Mouse (Mus musculus): Measurements from ENCODE around the gene Wdr13.
"Not testable (repeated sequence)": the region's sequence is repeated elsewhere in the genome, so short reads cannot be mapped to it uniquely, and the experiment has no call there.

Wdr13 gene

DNA sequence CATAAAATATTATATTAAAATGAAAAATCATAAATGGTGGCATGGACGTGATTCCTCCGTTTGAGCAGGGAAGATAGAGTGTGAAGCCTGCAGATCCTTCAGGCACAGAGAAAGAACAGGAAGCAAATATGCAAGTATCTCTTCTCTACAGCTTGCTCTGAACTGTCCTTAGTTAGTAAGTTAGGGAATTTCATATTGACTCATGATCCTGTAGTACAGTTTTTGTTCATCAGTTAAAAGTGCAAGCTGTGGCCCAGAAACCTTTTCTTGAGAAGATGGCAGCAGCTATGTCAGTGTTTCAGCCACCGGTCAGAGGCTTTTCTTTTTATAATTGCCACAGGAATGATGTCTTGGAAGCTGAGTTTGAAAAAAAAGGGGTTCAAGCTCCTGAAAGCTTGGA is 27.7 kb downstream of the Wdr13 start:
- in situ Hi-C loops (cut with MboI, MseI): no loop called here

DNA sequence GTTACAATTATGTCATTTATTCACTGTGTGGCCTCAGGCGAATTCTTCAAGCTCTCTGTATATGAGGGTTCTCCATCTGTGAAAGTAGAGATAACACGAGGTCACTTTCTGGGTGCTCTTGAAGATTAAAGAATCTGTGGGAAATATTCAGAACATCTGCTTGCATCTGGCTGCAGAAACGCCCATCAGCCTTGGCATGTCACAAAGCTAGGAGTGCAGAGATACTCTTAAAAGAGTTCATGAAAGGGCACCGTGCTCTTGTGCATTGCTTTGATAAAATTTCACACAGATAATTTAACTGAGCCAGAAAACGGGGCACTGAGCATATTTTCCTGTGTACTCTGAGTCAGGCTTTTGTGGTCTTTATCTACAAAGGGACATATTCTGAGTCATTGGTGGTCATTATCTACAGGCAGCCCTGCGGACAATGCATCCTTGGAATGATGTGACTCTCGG is 30.5 kb downstream of the Wdr13 start:
- in situ Hi-C loops (cut with MboI, MseI): no loop called here

DNA sequence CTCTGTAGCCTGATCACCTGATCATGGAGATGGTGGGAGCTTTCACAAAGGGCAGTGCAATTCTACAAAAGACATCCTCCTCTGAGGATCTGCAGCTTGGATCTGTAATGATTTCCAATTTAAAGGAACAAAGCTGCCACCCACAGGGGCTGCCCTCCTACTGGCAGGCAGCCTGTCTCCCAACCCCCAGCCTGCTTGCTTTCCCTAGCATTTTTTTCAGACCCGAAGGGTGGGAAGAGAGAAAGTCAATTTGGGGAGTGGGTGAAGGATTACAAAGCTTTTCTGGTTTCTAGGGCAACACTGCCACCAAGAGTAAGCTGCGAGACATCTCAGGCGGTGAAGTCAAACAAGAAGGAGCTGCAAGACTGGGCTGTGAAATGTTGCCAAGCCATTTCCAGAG is 31.7 kb downstream of the Wdr13 start:
- in situ Hi-C loops (cut with MboI, MseI): no loop called here

DNA sequence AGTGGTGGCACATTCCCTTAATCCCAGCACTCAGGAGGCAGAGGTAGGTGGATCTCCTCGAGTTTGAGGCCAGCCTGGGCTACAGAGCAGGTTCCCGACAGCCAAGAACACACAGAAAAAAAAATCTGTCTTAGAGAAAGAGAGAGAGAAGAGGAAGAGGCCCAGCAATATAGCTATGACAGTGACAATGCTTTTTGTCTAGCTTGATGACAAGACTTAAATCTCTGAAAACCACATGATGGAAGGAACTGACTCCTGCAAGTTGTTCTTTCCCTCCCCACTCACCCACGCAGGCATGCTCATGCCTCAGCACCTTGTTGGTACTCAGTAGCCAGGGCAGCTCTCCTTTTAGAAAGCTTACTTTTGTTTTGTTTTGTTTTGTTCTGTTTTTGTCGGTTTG is 33.3 kb downstream of the Wdr13 start:
- in situ Hi-C loops (cut with MboI, MseI): no loop called here

DNA sequence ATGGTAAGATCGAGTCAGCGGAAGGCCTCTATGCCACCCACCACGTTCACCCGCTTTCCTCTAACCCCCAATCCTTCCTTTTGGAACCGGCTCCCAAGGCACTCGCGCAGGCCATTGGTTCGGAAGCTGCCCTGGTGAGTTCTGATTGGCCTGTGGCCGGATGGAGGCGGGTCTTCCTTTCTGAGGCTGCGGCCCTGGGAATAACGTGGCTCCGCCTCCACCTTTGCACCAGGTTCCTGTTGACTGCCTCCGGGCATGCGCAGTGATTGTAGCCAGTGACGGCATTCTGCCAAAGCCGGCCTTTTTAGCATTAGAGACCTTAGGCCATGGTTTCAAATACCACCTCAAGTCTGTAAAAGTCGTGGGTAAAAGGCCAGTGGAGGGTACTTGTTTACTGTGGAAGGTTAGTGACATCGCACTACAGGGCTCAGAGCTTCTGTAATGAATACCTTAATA is 35.9 kb downstream of the Wdr13 start:
- in situ Hi-C loops (cut with MboI, MseI): no loop called here

DNA sequence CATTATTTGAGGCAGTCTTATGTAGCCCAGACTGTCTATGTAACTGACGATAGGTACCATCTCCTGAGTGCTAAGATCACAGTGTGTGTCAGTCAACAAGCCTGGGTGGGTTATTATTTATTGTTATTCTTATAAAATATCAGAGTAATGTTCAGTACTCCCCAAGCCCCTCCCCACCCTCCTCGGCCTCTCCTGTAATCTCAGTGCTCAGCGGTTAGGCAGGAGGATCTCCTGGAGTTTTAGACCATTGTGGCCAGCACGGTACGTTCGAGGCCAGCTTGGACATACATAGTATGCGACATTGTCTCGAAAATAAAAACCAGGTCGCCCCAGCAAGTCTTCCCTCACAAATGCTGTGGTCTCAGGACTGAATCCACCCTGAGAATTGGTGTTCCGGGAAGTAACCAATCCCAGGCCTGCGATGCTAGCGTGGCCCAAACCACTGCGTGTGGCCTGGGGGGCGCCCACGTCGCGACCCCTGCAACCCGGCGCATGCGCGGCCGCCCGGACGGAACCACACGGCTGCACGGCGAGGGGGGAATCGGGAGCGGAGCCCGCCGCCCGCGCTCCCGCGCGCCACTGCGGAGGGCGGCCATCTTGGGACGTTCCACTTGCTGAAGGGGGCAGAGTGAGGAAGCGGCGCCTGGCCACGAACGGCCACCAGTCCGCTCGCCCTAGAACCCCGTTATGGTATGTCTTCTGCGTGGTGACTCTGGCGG is 36.5 kb downstream of the Wdr13 start:
- in situ Hi-C loops (cut with MboI, MseI): not testable (repeated sequence)

DNA sequence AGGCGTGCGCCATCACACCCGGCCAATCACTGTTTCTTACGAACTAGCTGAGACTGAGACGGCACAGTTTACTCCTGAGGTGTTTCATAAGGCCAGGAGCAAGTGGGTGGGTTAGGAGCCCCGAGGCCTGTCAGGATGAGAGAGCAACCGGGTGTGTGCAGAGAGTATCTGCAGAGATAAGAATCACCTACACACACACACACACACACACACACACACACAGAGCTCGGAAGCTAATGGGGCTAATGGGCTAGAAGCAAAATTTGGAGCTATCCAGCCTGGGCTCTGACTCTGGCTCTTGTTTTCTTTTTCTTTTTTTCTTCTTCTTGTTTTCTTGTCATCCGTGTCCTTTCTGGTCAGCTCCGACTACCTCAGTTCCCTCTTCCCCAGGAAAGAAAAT is 37.1 kb downstream of the Wdr13 start:
- in situ Hi-C loops (cut with MboI, MseI): no loop called here

DNA sequence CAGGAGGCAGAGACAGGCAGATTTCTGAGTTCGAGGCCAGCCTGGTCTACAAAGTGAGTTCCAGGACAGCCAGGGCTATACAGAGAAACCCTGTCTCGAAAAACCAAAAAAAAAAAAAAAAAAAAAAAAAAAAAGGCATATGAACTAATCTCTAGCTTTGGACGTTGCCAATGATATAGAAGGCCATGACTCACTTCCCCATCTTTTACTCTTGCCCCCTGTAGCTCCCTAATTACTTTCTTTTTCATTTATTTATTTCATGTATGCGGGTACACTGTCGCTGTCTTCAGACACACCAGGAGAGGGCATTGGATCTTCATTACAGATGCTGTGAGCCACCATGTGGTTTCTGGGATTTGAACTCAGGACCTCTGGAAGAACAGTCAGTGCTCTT is 41.7 kb downstream of the Wdr13 start:
- in situ Hi-C loops (cut with MboI, MseI): not testable (repeated sequence)

DNA sequence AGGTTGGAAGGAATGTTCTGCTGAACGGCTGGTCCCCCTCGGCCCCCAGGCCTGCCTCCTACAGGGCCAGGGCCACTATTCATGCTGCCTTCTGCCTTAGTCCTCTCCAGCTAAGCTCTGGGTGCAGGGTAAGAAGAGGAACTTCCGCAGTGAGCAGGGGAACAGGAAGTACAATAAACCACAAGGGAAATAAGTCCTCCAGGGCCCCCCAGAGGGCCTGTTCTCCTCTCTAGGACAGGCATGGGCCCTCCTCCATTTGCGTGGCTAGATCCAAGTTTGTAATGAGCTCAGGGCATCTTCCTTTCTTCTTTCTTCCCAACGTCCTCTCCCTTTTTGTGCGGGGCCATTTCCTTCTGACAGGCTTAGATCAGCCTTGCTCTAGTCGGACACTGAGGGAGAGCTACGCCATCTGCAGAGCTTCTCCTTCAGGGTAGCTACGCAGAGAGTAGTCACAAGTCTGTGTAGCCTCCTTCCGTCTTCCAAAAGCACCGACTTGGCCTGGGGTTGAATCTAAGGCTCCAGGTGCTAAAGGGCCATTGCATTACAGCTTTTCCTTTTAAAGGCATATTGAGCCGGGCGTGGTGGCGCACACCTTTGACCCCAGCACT is 42.2 kb downstream of the Wdr13 start, which contains the start of gene Was:
Gene Was, minus strand, starts transcription at position 153 of the 608 bp plus-strand sequence.
- in situ Hi-C loops (cut with MboI, MseI): no loop called here

DNA sequence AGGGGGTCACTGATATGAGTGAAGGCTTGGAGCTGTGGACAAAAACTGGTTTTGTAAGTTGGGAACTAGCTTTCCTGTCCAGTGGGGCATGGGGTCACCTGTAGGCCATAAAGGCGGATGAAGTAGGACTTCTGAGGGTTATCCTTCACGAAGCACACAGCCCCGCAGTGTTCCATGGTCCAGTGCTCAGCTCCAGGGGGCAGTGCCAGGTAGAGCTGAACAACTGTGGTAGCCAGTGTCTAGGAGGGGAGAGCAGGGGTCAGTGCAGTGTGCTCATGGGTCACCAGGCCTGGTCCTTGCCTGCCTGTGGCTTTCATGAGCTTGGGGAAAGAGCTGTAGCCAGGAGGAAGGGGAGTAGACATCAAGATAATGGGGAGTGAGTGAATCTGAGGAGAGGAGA is 42.9 kb downstream of the Wdr13 start:
- in situ Hi-C loops (cut with MboI, MseI): no loop called here

DNA sequence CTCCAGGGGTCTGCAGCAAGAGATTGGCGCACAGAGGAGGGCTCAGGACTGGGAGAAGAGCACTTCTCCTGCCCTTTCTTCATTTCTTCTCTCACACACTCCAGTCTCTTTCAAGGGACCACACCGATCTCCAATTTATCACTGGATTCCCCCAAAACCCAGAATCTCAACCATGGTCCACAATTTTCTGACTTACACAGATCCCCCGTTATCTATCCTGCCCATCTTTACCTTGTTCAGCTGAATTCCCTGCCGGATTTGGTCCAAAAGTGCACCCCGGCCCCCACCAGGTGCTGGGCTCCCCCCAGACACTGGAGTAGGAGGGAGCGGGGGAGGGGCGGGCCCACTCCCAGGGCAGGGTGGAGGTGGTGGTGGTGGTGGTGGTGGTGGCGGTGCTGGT is 47.1 kb downstream of the Wdr13 start:
- in situ Hi-C loops (cut with MboI, MseI): no loop called here

DNA sequence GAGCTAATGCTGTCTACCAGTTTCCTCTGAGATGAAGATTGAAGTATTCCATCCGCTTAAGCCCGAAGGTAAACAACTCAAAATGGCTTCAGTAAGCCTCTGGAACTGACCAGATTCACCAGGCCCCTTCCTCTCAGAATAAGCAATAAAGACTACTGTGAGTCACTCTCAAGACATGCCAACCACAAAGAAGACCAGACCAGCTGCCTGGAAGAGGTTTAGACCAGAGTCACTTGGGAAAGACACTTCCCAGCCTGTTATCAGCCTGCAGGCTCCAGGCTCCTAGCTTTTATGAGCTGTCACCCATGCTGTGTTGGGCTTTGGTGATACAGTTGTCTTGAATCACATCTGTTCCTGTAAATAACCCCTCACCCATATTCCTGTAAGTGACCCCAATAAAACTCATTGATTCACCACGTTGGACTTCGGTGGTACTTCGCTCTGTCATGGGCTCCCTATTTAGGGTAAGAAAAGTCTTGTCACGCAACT is 47.9 kb downstream of the Wdr13 start:
- in situ Hi-C loops (cut with MboI, MseI): no loop called here

DNA sequence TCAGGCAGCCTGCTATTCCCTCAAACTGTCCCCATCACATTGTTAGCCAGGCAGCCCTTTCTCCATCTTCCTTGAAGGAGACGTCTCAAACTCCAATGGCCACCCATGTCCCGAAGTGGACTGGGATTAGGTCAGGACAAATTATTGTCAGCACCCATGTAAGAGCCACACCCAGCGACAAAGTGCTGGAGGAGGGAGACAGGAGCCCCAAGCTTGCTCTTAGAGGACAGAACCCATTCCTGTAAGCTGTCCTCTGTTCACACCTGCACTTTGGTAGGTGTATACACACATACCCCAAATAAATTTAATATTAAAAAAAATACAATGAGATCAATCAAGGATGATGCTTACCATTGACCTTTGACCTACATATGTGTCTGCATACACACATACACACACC is 57.6 kb downstream of the Wdr13 start:
- in situ Hi-C loops (cut with MboI, MseI): no loop called here

DNA sequence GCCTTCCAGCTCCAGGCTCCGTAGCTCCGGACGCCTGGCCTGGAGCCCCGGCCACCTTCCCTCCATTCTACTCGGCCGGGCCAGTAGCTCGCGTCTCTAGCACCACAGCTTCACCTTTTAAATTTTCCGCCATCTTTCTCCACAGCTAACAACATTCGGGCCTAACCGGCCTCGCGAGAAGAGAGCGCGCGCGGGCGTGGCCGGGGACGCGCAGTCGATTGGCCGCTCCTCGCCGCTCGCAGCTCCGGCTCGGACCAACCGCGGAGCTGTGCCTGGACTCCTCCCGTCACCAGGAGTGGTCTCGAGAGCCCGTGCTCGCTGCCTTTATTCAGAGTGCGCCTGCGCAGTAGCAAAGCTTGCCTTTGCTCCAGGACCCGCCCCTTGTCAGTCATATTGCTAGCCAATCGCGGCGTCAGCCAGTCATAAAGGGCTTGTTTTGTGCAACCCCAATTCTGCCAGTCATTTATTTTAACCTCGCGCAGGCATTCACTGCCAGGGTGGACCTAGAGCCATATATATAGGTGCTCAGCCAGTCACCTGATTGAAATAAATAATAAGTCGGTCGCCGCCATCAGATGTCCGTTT is 58.2 kb downstream of the Wdr13 start, which contains the start of gene Suv39h1:
Gene Suv39h1, minus strand, starts transcription at position 331 of the 585 bp plus-strand sequence.
- in situ Hi-C loops (cut with MboI, MseI): no loop called here

DNA sequence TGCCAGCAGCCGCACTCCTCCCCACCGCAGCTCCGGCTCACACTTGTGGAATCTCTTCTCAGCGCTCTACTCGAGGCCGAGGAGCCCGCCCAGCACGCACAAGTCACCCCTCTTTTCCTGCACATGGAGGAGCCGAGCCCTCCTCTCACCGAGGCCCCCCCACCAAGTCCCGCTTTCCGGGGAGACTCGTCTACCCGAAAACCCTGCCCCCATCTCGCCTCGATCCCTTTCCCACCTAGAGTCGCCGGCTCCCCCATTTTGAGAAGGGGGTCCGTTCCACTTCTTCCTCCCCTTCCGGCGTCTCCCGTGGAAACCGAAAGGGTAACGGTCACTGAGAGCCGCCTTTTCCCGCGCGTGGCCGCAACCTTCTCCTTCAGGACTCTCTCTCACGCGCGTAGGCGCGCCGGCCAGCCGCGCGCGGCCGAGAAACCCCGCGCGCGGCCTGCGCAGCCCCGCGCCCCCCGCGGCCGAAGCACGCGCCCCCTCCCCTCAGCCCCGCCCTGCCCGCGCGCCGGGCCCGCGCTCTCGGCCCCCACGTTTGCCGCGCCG is 58.7 kb downstream of the Wdr13 start:
- in situ Hi-C loops (cut with MboI, MseI): no loop called here
